Mouse (Mus musculus): ENCODE data around the gene Prph. TPM values are rescaled to one million over a fixed set of nuclear protein-coding genes. Genes with fewer than 3 reads are reported as not detected.

Gene Prph
- total and polyA plus RNA-seq, 2 experiments from 2014 or later: 50.0 to 62.6 TPM

GRCm38 (mm10) chr15:99027116-99027515, 27.9 kb upstream of the Prph start:
- H3K4me2 ChIP-seq (ENCODE audit: low read depth, low read length): no peak overlapping the region
- 73% methylated on average over 5 of the region's 5 CpGs for WGBS
- ATAC-seq (no peak), DNase-seq (ENCODE audit: low spot score) (no peak)
- H3K4me1 ChIP-seq (ENCODE audit: insufficient read depth, low read length): peaks cover 10% of the 10 kb centered on the region; the same call in 1 of the 2 replicates
- H3K9me3 ChIP-seq (ENCODE audit: low read length): no peaks in the 10 kb centered on the region
- no peak overlapping the region for H3K27ac ChIP-seq
- TF ChIP-seq CTCF (IDR thresholded peaks at IDR 0.05; ENCODE audit: low read depth): no peak; the same call in 1 of the 2 replicates
- H3K9ac ChIP-seq (replicated peaks; ENCODE audit: low read length): no peak overlapping the region
- peaks cover 14% of the 10 kb centered on the region; the same call in 1 of the 2 replicates for H3K27me3 ChIP-seq (ENCODE audit: insufficient read depth, low read length)
- H3K4me3 ChIP-seq (ENCODE audit: low read length): no peak overlapping the region
- no peaks in the 10 kb centered on the region for H3K36me3 ChIP-seq (ENCODE audit: insufficient read depth, low read length)

- H3K9me3 ChIP-seq (ENCODE audit: low read length): no peaks in the 10 kb centered on the region
- WGBS: 9% methylated on average over 10 of the region's 10 CpGs
- H3K9ac ChIP-seq (replicated peaks; ENCODE audit: low read length): no peak overlapping the region
- ATAC-seq: no peak
- peak overlapping the region; percentile 36 for H3K27ac ChIP-seq
- TF ChIP-seq CTCF (IDR thresholded peaks at IDR 0.05; ENCODE audit: low read depth): no peak
- H3K36me3 ChIP-seq (ENCODE audit: insufficient read depth, low read length): no peaks in the 10 kb centered on the region
- H3K4me3 ChIP-seq (ENCODE audit: low read length): peak overlapping the region; percentile 43
- peaks cover 14% of the 10 kb centered on the region; the same call in 1 of the 2 replicates for H3K27me3 ChIP-seq (ENCODE audit: insufficient read depth, low read length)
- no peak for DNase-seq (ENCODE audit: low spot score)
- H3K4me2 ChIP-seq (ENCODE audit: low read depth, low read length): peak overlapping the region; percentile 74
- peaks cover 10% of the 10 kb centered on the region; the same call in 1 of the 2 replicates for H3K4me1 ChIP-seq (ENCODE audit: insufficient read depth, low read length)
These were observed 26.0 kb upstream of the Prph start for GRCm38 (mm10) chr15:99028874-99029458.

GRCm38 (mm10) chr15:99029619-99030584, 25.1 kb upstream of the Prph start, which contains the start of gene Tuba1c:
TSS of gene Tuba1c (plus strand) at chr15:99029891.
- Histone ChIP-seq H3K9ac (replicated peaks; ENCODE audit: low read length) (peak within 1 kb of the TSS; percentile 35), H3K4me1 (ENCODE audit: insufficient read depth, low read length) (peaks cover 10% of the 10 kb centered on the region; the same call in 1 of the 2 replicates), H3K36me3 (ENCODE audit: insufficient read depth, low read length) (no peaks in the 10 kb centered on the region), H3K4me2 (ENCODE audit: low read depth, low read length) (peak within 1 kb of the TSS; percentile 74), H3K27ac (peak within 1 kb of the TSS; percentile 45), H3K27me3 (ENCODE audit: insufficient read depth, low read length) (peaks cover 14% of the 10 kb centered on the region; the same call in 1 of the 2 replicates), H3K9me3 (ENCODE audit: low read length) (no peaks in the 10 kb centered on the region), H3K4me3 (ENCODE audit: low read length) (peak within 1 kb of the TSS; percentile 43)
- no peak for TF ChIP-seq CTCF (IDR thresholded peaks at IDR 0.05; ENCODE audit: low read depth)
- ATAC-seq (peak; percentile 67; the same call in 1 of the 2 replicates), DNase-seq (ENCODE audit: low spot score) (peak; percentile 72)
- under 1% methylated on average over 52 of the region's 52 CpGs for WGBS

DNA sequence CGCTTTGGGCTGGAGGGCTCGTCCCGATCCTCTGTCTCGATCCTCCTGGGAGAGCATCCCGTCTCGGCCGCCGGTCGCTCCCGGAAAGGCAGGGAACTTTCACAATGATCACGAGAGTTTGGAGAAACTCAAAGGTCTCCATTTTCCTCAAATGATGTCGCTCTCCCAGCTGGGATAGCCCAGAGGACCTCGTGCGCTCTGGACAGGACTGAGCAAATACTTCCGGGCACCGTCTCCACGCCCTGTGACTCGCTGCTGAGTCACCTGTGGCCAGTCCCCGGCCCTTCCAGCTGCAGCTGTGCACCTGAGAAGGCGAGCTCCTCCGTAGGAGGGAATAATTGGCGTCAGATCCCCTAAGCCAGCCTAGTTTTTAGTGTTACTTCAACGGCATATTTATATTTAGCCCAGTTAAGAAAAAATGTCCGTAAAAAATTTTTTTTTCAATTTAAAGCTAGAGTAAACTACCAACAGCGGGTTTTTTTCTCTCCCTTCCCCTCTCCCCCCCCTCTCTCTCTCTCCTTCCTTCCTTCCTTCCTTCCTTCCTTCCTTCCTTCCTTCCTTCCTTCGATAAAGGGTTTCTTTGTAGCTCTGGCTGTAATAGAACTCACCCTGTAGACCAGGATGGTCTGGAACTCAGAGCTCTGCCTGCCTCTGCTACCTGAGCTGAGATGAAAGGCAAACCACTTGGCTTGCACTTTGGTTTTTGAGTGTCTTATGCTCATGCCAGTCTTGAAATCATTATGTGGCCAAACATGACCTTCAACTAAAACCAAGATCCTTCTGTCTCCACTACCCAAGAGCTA, 24.2 kb upstream of the Prph start:
- 18% methylated on average over 26 of the region's 26 CpGs for WGBS
- DNase-seq (ENCODE audit: low spot score): no peak
- H3K4me3 ChIP-seq (ENCODE audit: low read length): peak overlapping the region; percentile 43
- H3K27ac ChIP-seq: peak overlapping the region; percentile 45; the same call in 1 of the 2 replicates
- H3K9ac ChIP-seq (replicated peaks; ENCODE audit: low read length): peak overlapping the region; percentile 35; the same call in 1 of the 2 replicates
- peaks cover 14% of the 10 kb centered on the region; the same call in 1 of the 2 replicates for H3K27me3 ChIP-seq (ENCODE audit: insufficient read depth, low read length)
- no peak for TF ChIP-seq CTCF (IDR thresholded peaks at IDR 0.05; ENCODE audit: low read depth)
- H3K4me2 ChIP-seq (ENCODE audit: low read depth, low read length): peak overlapping the region; percentile 74
- no peaks in the 10 kb centered on the region for H3K36me3 ChIP-seq (ENCODE audit: insufficient read depth, low read length)
- H3K4me1 ChIP-seq (ENCODE audit: insufficient read depth, low read length): peaks cover 10% of the 10 kb centered on the region; the same call in 1 of the 2 replicates
- no peaks in the 10 kb centered on the region for H3K9me3 ChIP-seq (ENCODE audit: low read length)
- no peak for ATAC-seq

- Histone ChIP-seq H3K27ac (no peak overlapping the region), H3K36me3 (ENCODE audit: insufficient read depth, low read length) (no peaks in the 10 kb centered on the region), H3K27me3 (ENCODE audit: insufficient read depth, low read length) (peaks cover 14% of the 10 kb centered on the region; the same call in 1 of the 2 replicates), H3K9me3 (ENCODE audit: low read length) (no peaks in the 10 kb centered on the region), H3K4me3 (ENCODE audit: low read length) (peak overlapping the region; percentile 43; the same call in 1 of the 2 replicates), H3K4me2 (ENCODE audit: low read depth, low read length) (peak overlapping the region; percentile 74), H3K9ac (replicated peaks; ENCODE audit: low read length) (no peak overlapping the region), H3K4me1 (ENCODE audit: insufficient read depth, low read length) (peaks cover 10% of the 10 kb centered on the region; the same call in 1 of the 2 replicates)
- no peak for TF ChIP-seq CTCF (IDR thresholded peaks at IDR 0.05; ENCODE audit: low read depth)
- WGBS: 88% methylated on average over 4 of the region's 4 CpGs
- ATAC-seq: no peak
- no peak for DNase-seq (ENCODE audit: low spot score)
These were observed 23.6 kb upstream of the Prph start for GRCm38 (mm10) chr15:99031388-99031675.

All from hindbrain, postnatal 0 days (tissue).